Mouse (Mus musculus) kidney, postnatal 10 days (tissue): Measurements from ENCODE around the gene Olfr705.
"Not testable (repeated sequence)": the region's sequence is repeated elsewhere in the genome, so short reads cannot be mapped to it uniquely, and the experiment has no call there.

Experiments used
- DNase-seq: peaks from one replicate; pipeline ENCODE4 v3.0.0; 2021; ENCODE audit warnings: mixed read lengths

Gene Olfr705

GRCm38 (mm10) chr7:106876791-106877190, at the start of gene Olfr705:
Gene Olfr705 (minus strand): TSS chr7:106876891.
- no peak for DNase-seq

DNA sequence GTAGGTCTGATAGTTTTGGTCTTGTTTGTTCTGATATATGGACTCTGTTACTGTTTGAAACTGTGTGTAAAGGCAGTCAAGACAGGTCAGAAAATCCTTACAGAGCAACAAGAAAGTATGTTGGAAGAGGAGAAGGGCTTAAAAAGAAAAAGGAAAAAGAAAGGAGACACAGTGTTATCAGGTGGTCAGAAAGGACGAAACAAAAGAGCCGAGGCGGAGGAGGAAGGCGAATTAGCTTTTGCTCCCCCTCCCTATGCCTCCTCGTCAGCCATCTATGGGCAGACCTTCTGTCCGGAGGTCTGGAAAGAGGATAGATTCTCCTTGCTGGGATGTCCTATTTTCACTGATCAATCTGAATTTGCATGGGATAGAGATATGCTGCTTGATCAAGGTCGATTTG, 44.3 kb upstream of the Olfr705 start:
- DNase-seq, result peak; percentile 6

GRCm38 (mm10) chr7:106907676-106908075, 31.0 kb upstream of the Olfr705 start, which contains the start of gene Olfr1532-ps1:
Gene Olfr1532-ps1 (plus strand): TSS chr7:106908001.
- no peak for DNase-seq

DNA sequence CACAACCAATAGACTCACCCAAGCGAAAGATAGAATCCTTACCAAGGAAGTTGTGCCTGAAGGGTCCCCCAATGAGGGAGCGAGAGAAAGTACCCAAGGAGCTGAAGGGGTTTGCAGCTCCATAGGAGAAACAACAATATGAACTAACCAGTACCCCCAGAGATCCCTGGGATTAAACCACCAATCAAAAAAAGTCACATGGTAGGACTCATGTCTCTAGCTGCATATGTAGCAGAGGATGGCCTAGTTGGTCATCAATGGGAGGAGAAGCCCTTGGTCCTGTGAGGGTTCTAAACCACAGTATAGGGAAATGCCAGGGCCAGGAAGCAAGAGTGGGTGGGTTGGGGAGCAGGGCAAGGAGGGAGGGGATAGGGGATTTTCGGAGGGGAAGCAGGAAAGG, 24.4 kb upstream of the Olfr705 start, which contains the start of gene Olfr707:
Gene Olfr707 (minus strand): TSS at position 101 of the 400 bp plus-strand sequence.
- DNase-seq, result not testable (repeated sequence)

DNA sequence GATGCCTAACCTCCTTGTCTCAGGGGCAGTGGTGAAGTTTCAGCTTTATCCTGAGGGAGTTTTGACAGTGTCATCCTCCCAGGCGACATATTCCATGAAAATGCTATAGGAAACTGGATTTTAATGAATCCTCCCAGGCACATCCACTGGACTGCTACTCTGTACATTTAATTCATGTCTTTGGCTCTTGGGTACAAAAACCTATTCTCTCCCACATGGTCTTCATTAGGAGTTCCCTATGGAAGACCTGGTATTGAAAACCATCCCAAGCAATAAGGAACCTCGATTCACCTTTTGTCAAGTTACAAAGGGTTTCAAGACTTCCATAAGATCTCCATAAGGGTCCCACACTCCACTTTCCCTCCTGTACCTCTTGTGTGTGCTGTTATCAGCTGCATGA, 11.4 kb upstream of the Olfr705 start, which contains the start of gene Olfr706:
Gene Olfr706 (minus strand): TSS at position 101 of the 400 bp plus-strand sequence.
- no peak for DNase-seq

DNA sequence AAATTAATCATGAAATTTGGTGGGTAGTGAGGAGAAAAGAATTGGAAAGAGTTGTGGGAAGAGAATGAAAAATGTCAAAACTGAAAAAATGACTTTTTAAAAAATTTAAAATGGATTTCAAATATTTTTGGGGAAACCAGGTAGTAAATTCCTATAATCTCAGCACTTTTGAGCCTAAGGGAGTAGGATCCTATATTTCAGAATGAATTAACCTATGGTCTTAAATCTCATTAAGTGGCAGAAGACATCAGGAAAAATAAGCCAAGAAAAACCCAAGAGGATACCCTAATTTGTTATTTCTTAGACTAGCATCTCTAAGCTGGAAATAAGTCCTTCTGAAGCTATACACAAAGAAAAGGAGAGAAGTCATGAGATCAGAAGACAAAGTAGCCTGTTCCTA, 13.8 kb downstream of the Olfr705 start, which contains the start of gene Olfr704:
Gene Olfr704 (plus strand): TSS at position 301 of the 400 bp plus-strand sequence.
- DNase-seq, result no peak

DNA sequence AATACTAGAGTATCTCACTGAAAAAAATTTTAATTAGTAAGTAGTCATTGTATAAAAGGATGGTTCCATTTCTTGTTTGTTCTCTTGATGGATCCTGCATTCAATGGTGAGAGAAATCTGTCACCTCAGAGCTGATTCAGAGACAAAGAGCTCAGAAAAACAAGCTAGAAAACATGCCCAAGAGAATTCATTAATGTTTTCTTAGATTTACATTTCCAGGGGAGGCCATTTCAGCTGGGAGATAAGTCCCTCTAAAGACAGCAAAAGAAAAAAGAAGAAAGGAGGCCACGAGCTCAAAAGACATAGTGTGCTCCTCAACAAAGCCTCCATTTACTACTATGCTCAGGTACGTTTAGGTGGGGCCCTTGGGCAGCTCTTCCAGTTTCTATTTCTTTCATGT, 33.6 kb downstream of the Olfr705 start, which contains the start of gene Olfr703:
Gene Olfr703 (plus strand): TSS at position 301 of the 400 bp plus-strand sequence.
- no peak for DNase-seq

DNA sequence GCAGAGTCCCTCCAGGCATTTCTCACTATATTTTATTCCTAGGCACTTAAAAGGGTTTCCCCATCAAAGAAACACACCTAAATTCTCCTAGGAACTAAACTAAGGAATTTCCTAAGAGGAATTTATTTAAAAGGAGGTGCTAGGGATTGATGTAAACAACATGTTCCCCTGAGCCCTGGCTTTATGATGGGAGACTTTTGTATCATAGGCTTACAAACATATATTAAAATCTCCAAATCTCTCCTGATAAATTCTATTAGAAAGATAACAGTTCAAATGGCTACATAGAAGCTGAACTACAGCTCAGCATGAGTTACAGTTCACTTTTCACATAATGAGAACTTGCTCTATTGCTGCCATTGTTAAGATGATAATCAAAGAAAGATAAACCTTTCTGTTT, 42.9 kb downstream of the Olfr705 start, which contains the start of gene Olfr702:
Gene Olfr702 (minus strand): TSS at position 101 of the 400 bp plus-strand sequence.
- DNase-seq, result no peak
